Mouse (Mus musculus) lung, adult 2 months (tissue): ENCODE measurements around the gene Cbx1. TPM values are rescaled to one million over a fixed set of nuclear protein-coding genes. Genes with fewer than 3 reads are reported as not detected.

Experiments
- DNase-seq: peaks from one replicate; pipeline ENCODE4 v3.0.0; 2022
- H3K4me1 ChIP-seq: fragments of 200-500 bp; 2 replicates; pipeline ENCODE4 v1.6.1; 2011; ENCODE audit warnings: low read length; ENCODE audit not compliant: control insufficient read depth, insufficient read depth
- H3K4me3 ChIP-seq: fragments of 200-500 bp; replicated peaks from 2 replicates; pipeline ENCODE3; 2011; ENCODE audit warnings: low read depth, mild to moderate bottlenecking, control low read depth, low read length; ENCODE audit errors: extremely low read depth
- CTCF ChIP-seq: fragments of 200-500 bp; IDR thresholded peaks from 2 replicates; pipeline ENCODE4 v1.5.1; 2011; ENCODE audit warnings: mild to moderate bottlenecking, low read length, control low read depth; ENCODE audit not compliant: insufficient read depth
- POLR2A ChIP-seq: fragments of 200-500 bp; IDR thresholded peaks from 2 replicates; pipeline ENCODE4 v1.6.1; 2011; ENCODE audit warnings: low read depth, mild to moderate bottlenecking, control low read depth, low read length, borderline replicate concordance; ENCODE audit errors: extremely low read depth
- WGBS: fragments of 180-500 bp; shearing (Covaris S2); methylation state at CpG from one replicate; pipeline ENCODE4 v1.1.7; 2018; 5-methylcytosine and 5-hydroxymethylcytosine counted together
- polyA plus RNA-seq: library from polyadenylated mRNA; depleted of rRNA; stranded (reverse); fragments of >200 nt; gene quantifications from 2 replicates; pipeline ENCODE4 v1.2.3, GENCODE M21; 2012

Gene Cbx1
- polyA plus RNA-seq, 1 experiment, result 15.3 TPM

GRCm38 (mm10) chr11:96760042-96760441 lies 28.9 kb upstream of the Cbx1 start:
- TF ChIP-seq CTCF (peak; percentile 55), POLR2A (no peak)

DNA sequence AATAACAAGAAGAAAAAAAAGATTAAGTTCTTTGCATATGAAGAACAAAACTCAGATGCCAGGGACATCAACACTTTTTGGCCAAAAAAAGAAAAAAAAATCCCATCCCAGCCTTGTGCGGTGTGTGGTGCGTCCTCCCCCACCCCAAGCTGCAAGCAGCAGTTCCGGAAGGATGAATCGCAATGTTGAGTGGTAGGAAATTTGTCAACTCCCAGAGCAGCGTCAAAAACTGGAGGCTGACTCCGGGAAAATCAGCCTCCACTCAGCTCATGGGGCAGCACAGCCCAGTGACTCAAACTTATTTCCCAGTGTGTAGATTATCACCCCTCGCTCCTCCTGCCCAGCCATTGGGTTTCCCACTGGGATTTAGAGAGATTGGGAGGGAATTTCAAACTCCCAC lies 26.9 kb upstream of the Cbx1 start:
- no peak for DNase-seq
- Histone ChIP-seq H3K4me3 (no peak overlapping the region), H3K4me1 (peaks cover 8% of the 10 kb centered on the region)
- WGBS, result 54% methylated on average over 7 of the region's 7 CpGs
- TF ChIP-seq POLR2A, result no peak
- TF ChIP-seq CTCF, result no peak

More at GRCm38 (mm10) chr11:96760042-96760441, 28.9 kb upstream of the Cbx1 start:
- Histone ChIP-seq H3K4me1 (peaks cover 4% of the 10 kb centered on the region), H3K4me3 (no peak overlapping the region)
- WGBS, result 20% methylated on average over 3 of the region's 3 CpGs
- no peak for DNase-seq

GRCm38 (mm10) chr11:96762742-96763470 lies 26.0 kb upstream of the Cbx1 start:
- 39% methylated on average over 15 of the region's 15 CpGs for WGBS
- H3K4me3 ChIP-seq, result no peak overlapping the region
- no peak for DNase-seq
- TF ChIP-seq CTCF, result 0 out of 2 replicates have a peak, but pooled peaks have one; percentile 4
- TF ChIP-seq POLR2A, result no peak; the same call in 1 of the 2 replicates
- H3K4me1 ChIP-seq, result peaks cover 8% of the 10 kb centered on the region

DNA sequence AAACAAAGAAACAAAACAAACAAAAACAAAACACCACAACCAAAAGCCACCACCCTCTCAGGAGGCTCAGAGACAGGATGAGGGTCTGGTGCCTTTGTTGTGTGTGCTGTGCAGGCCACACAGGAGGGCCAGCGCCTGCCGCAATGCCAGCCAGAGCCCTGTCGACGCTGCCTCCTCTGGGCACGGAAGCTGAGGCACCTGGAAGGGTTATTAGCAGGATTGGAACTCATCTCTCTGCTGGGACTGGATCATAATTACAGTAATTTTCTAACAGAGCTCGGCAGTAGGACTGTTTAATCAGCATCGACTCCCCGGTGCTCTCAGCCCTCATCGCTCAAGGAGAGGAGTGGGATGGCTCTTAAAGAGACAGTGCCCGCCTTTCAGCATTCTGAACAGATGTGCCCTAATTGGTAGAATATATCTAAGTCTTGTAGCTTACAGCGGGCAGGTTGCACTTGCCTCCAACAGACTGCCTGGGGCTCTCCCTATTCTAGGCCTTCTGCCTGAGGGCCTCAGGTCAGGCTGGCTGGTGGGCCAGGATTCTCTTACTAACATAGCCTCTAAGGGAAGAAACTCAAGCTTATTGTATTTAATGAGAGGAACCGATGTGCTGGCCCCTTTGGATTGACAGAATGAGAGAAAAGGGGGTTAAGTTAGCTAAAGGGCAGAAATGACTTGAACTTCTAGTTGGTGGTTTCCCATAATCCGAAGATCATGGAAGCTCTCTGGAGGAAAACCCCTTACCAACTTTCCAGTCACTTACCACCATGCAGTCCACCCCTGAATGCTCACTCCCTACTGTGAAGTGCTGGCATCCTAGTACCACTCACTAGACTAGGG lies 24.2 kb upstream of the Cbx1 start:
- no peak for TF ChIP-seq POLR2A
- no peak for TF ChIP-seq CTCF
- Histone ChIP-seq H3K4me3 (no peak overlapping the region), H3K4me1 (peaks cover 8% of the 10 kb centered on the region)
- WGBS, result 72% methylated on average over 13 of the region's 13 CpGs
- no peak for DNase-seq

- H3K4me1 ChIP-seq, result peaks cover 8% of the 10 kb centered on the region
- 18% methylated on average over 7 of the region's 7 CpGs for WGBS
- no peak overlapping the region for H3K4me3 ChIP-seq
- no peak for DNase-seq
- no peak for TF ChIP-seq POLR2A
- no peak for TF ChIP-seq CTCF
These were observed 23.3 kb upstream of the Cbx1 start for GRCm38 (mm10) chr11:96765645-96766044.

DNA sequence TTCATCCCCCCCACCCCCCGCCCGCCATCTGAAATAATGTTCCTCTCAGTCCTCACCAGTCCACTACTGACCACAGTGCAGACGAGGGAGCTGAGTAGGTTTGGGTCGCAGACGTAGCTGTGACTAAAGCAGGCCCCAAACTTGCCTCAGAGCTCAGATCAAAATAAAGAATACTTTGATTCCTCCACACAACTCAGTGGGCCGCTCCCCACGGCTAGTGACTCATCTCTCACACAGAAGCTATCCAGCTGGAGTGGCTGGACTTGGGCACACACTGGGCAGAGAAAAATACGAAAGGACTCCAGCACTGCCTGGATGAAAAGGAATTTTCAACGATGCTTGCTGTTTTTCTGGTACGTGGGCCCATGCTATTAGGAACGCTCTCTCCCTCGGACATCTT lies 22.4 kb upstream of the Cbx1 start:
- TF ChIP-seq CTCF (no peak), POLR2A (no peak)
- no peak for DNase-seq
- WGBS, result 74% methylated on average over 12 of the region's 12 CpGs
- Histone ChIP-seq H3K4me3 (no peak overlapping the region), H3K4me1 (peaks cover 8% of the 10 kb centered on the region)

- no peak for DNase-seq
- Histone ChIP-seq H3K4me1 (peaks cover 8% of the 10 kb centered on the region), H3K4me3 (no peak overlapping the region)
- no peak for TF ChIP-seq CTCF
- no peak for TF ChIP-seq POLR2A
- 73% methylated on average over 7 of the region's 7 CpGs for WGBS
These were observed 21.8 kb upstream of the Cbx1 start for GRCm38 (mm10) chr11:96767096-96767495.

GRCm38 (mm10) chr11:96768240-96768639 lies 20.7 kb upstream of the Cbx1 start:
- Histone ChIP-seq H3K4me1 (peaks cover 4% of the 10 kb centered on the region), H3K4me3 (no peak overlapping the region)
- TF ChIP-seq CTCF (no peak), POLR2A (no peak)
- WGBS, result 60% methylated on average over 9 of the region's 9 CpGs
- peak; percentile 53 for DNase-seq

DNA sequence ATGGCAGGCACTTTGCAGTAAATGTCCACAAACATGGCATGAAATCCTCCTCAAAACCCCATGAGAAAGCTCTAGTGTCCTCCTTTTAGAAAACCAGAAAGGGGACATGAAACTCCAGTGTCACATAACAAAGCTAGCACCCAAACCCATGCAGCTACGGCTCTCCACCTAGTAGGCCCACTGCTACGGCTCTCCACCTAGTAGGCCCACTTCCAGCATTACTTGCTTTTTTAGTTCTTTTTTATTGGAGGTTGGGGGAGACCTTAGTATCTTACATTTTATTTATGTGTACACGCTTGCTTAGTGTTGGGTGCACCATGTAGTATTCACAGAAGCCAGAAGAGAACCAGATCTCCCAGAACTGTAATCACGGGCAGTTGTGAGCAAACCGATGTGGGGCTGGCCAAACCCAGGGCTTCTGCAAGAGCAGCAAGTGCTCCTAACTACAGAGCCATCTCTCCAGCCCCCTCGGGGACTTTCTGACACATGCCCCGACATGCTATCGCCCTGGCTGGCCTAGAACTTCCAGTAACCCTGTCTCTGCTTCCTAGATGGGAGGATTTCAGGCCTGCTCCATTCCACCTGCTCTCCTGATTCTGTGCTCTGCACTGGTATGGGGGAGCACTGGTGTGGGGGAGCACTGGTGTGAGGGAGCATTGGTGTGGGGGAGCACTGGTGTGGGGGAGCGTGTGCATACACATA lies 17.5 kb upstream of the Cbx1 start:
- 95% methylated on average over 9 of the region's 9 CpGs for WGBS
- TF ChIP-seq CTCF (no peak), POLR2A (no peak)
- peaks cover 3% of the 10 kb centered on the region; the same call in 1 of the 2 replicates for H3K4me1 ChIP-seq
- no peak for DNase-seq
- no peak overlapping the region for H3K4me3 ChIP-seq
